Mouse (Mus musculus) macrophage (primary cell): ENCODE results near the gene Donson. TPM values are rescaled to one million over a fixed set of nuclear protein-coding genes. Genes with fewer than 3 reads are reported as not detected.

ENCODE experiments used
- H3K27ac ChIP-seq: fragments of 350-480 bp; formaldehyde crosslinking; 2 replicates; pipeline ENCODE4 v1.9.0; 2021
- H3K36me3 ChIP-seq: fragments of 350-480 bp; formaldehyde crosslinking; 2 replicates; pipeline ENCODE4 v1.9.0; 2021; ENCODE audit errors: inconsistent target
- H3K4me3 ChIP-seq: fragments of 350-480 bp; formaldehyde crosslinking; 2 replicates; pipeline ENCODE4 v1.9.0; 2021; ENCODE audit errors: inconsistent target
- H3K79me2 ChIP-seq: fragments of 350-480 bp; formaldehyde crosslinking; 2 replicates; pipeline ENCODE4 v1.9.0; 2021; ENCODE audit errors: inconsistent target
- WGBS: methylation state at CpG from one replicate; pipeline ENCODE4 v1.1.7; 2026; ENCODE audit warnings: inconsistent platforms; ENCODE audit not compliant: missing documents; 5-methylcytosine and 5-hydroxymethylcytosine counted together
- polyA plus RNA-seq: library from polyadenylated mRNA; stranded (reverse); fragments of 250-400 nt; gene quantifications from 3 replicates; pipeline ENCODE4 v1.2.4, GENCODE M21; 2018; ENCODE audit warnings: inconsistent platforms

The Donson gene
- polyA plus RNA-seq, 1 experiment from 2014 or later = 4.9 TPM

DNA sequence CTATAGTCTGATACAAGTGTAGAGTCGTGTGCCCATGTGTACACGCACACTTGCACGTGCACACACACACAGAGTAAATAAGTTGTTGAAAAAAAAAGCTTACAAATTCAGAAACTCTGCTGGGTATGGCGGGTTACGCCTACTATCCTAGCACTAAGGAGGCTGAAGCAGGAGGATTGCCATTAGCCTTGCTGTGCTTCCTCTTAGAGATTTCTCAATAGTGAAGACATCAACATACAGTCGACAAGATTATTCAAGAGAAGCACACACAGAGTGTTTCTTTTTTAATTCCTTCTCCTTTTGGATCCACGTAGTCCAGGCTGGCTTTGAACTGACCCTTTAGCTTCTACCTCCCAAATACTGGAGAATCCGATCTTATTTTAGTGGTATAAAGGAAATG, 48.4 kb downstream of the Donson start:
- Histone ChIP-seq H3K36me3 (peaks cover 34% of the 10 kb centered on the region; the same call in 1 of the 2 replicates), H3K27ac (no peak overlapping the region), H3K79me2 (peaks cover 35% of the 10 kb centered on the region), H3K4me3 (no peak overlapping the region)
- 80% methylated on average over 8 of the region's 8 CpGs for WGBS

GRCm38 (mm10) chr16:91639636-91640035, 48.9 kb downstream of the Donson start:
- peaks cover 34% of the 10 kb centered on the region; the same call in 1 of the 2 replicates for H3K36me3 ChIP-seq
- H3K27ac ChIP-seq = no peak overlapping the region
- WGBS = 97% methylated on average over 2 of the region's 2 CpGs
- no peak overlapping the region for H3K4me3 ChIP-seq
- peaks cover 30% of the 10 kb centered on the region for H3K79me2 ChIP-seq

DNA sequence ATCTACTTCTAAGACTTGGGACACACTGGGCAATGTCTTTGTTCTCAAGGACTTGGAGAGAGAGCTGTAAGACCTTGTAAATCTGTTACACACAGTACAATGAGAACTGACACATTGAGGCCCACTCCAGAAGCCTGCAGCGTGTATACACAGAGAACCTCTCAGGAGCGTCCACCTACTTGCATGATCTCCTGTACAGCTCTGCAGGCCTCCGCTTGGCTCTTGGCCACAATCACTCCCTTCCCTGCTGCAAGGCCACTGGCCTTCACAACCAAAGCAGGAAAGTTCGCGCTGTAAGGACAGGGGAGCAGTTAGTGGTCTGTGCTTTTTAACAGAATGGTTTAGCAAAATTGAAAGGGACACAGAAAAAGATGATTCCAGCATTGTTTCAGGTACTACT, 49.4 kb downstream of the Donson start:
- peaks cover 25% of the 10 kb centered on the region for H3K79me2 ChIP-seq
- H3K27ac ChIP-seq = no peak overlapping the region
- no peak overlapping the region for H3K4me3 ChIP-seq
- peaks cover 34% of the 10 kb centered on the region; the same call in 1 of the 2 replicates for H3K36me3 ChIP-seq
- 96% methylated on average over 5 of the region's 5 CpGs for WGBS

DNA sequence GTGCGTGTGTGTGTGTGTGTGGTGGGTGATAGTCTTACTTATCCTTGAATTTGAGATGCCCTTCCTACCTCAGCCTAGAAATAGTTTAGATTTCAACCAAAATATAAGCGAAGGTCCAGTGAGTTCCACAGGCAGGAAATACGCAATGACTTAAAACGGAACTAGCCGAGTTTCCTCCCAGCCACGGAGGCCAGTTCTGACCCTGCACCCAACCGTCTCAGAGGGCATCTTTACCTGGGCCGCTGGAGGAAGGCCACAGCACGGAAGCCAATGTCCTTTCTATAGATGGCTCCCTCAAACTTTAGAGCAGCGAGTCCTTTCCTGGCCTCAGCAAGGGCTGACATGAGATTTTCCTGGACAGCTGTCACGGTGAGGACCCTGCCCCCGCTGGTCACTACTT, 54.9 kb downstream of the Donson start:
- Histone ChIP-seq H3K27ac (no peak overlapping the region), H3K4me3 (no peak overlapping the region), H3K79me2 (no peaks in the 10 kb centered on the region), H3K36me3 (peaks cover 37% of the 10 kb centered on the region)
- 65% methylated on average over 12 of the region's 12 CpGs for WGBS

DNA sequence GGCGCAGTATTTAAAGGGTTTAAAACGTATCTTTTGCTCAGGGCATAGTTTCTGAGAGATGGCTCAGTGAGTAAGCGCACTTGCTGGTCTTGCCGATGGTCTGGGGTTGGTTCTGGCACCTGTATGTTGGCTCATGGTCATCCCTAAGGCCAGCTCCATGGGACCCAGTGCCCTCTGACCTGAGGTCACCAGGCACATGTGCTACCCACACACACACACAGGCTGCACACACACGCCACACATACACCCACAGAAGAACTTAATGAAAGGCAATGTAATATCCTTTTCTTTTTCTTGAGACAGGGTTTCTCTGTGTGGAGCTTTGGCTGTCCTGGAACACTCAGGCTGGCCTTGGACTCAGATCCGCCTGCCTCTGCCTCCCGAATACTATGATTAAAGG, 55.6 kb downstream of the Donson start:
- no peak overlapping the region for H3K4me3 ChIP-seq
- H3K36me3 ChIP-seq = peaks cover 30% of the 10 kb centered on the region
- no peaks in the 10 kb centered on the region for H3K79me2 ChIP-seq
- H3K27ac ChIP-seq = no peak overlapping the region
- 93% methylated on average over 7 of the region's 7 CpGs for WGBS

DNA sequence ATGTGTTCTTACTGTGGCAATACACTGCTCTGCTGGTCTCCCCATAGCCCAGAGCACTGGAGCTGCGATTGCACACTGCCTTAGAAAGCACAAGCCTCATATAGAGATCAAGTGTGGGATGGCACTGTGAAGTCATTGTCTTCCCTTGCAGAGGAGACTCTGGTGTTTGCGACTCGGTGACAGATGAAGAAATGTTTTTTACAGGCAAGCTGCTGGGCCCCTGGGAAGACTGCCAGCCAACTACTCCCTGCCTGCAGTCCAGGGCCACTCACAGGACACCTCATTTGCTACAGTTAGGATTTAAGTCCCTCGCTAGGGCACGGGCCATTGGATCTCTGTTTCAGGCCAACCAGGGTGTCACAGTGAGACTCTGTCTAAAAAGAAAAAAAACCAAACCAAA, 56.1 kb downstream of the Donson start:
- Histone ChIP-seq H3K36me3 (peaks cover 25% of the 10 kb centered on the region), H3K79me2 (no peaks in the 10 kb centered on the region), H3K27ac (no peak overlapping the region), H3K4me3 (no peak overlapping the region)
- WGBS = 95% methylated on average over 5 of the region's 5 CpGs

DNA sequence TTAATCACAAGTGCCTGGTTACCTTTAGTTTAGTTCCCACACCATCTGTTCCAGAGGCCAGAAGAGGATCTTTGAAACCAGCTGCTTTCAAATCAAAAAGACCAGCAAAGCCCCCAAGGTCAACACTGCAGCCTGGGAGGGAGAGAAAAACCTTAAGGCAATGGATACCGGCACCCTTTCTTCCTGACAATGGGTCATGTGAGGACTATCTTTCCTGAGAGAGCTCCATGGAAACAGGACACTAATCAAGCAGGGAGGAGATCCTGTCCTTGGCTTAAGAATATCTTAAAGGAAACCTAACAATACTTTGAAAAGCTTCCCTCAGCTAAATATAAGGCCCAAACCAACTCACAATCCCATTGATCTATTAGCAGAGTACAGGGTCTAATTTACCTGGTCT, 58.0 kb downstream of the Donson start:
- no peak overlapping the region for H3K27ac ChIP-seq
- peaks cover 21% of the 10 kb centered on the region for H3K36me3 ChIP-seq
- no peaks in the 10 kb centered on the region for H3K79me2 ChIP-seq
- no peak overlapping the region for H3K4me3 ChIP-seq
- 100% methylated on average over 1 of the region's 1 CpGs for WGBS

DNA sequence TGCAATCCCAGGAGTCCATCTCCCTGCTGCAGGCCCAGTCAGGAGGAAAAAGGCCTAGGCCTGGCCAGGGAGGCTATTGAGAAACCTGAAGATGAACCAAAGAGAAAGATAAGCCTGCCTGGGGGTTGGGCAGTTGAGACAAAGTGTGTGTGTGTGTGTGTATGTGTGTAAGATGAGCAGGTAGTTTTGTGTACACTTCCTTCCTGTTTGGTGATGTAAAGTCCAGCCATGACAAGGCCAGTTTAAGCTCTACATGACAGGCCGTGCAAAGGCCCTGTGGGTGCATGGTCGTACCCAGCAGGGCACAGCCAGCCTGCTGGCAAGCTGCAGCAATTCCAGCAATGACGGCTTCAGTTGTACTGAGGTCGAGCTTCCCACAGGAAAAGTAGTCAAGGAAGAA, 58.8 kb downstream of the Donson start:
- Histone ChIP-seq H3K4me3 (no peak overlapping the region), H3K79me2 (no peaks in the 10 kb centered on the region; the same call in 1 of the 2 replicates), H3K27ac (no peak overlapping the region), H3K36me3 (peaks cover 27% of the 10 kb centered on the region)
- WGBS = 91% methylated on average over 4 of the region's 4 CpGs

DNA sequence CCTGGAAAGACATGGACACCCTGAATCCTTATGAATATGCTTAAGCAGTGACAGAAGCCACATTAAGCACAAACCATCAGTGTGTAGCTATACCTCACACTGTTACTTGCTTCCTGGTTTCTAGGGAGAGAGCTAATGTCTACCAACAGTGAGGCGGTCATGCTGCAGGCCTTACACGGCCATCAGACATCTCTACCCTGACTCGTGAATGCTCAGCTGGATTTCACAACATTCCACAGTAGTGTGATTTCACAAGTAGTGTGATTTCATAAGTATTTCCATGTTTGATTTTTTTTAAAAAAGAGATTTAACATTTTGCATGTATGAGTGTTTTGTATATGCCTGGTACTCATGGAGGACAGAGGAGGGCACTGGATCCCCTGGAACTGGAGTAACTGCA, 59.9 kb downstream of the Donson start:
- WGBS = 24% methylated on average over 3 of the region's 3 CpGs
- Histone ChIP-seq H3K36me3 (peaks cover 29% of the 10 kb centered on the region), H3K4me3 (no peak overlapping the region)

GRCm38 (mm10) chr16:91627831-91628230, 60.7 kb downstream of the Donson start:
- WGBS = 94% methylated on average over 7 of the region's 7 CpGs
- Histone ChIP-seq H3K36me3 (peaks cover 31% of the 10 kb centered on the region; the same call in 1 of the 2 replicates), H3K27ac (no peak overlapping the region), H3K4me3 (no peak overlapping the region), H3K79me2 (no peaks in the 10 kb centered on the region; the same call in 1 of the 2 replicates)

More for the DNA sequence above, 59.9 kb downstream of the Donson start:
- H3K27ac ChIP-seq = no peak overlapping the region
- no peaks in the 10 kb centered on the region; the same call in 1 of the 2 replicates for H3K79me2 ChIP-seq

Other genes starting within 250 kb of the Donson start
- gene Ifnar1, start 203.5 kb downstream of the Donson start, polyA plus RNA-seq = 64.7 to 104 TPM (median 89.0 TPM) in 3 replicates
- gene Ifngr2, start 141.7 kb downstream of the Donson start, polyA plus RNA-seq = 53.8 to 84.8 TPM (median 83.9 TPM) in 3 replicates
- 30.7 to 45.3 TPM (median 34.4 TPM) in 3 replicates for gene Tmem50b, start 91.0 kb downstream of the Donson start, polyA plus RNA-seq
- gene Dnajc28, start 69.7 kb downstream of the Donson start, polyA plus RNA-seq = 1.9 to 6.9 TPM (median 5.2 TPM) in 3 replicates
- 25.7 to 72.6 TPM (median 28.7 TPM) in 3 replicates for gene Gart, start 41.8 kb downstream of the Donson start, polyA plus RNA-seq
- gene Son, start 41.3 kb downstream of the Donson start, polyA plus RNA-seq = 164 to 188 TPM (median 188 TPM) in 3 replicates
- 20.6 to 32.6 TPM (median 28.8 TPM) in 3 replicates for gene Cryzl1, start 40.2 kb upstream of the Donson start, polyA plus RNA-seq
- 89.5 to 216 TPM (median 138 TPM) in 3 replicates for gene Itsn1, start 40.5 kb upstream of the Donson start, polyA plus RNA-seq